Mouse (Mus musculus) embryonic facial prominence, embryonic 13.5 days (tissue): ENCODE results near the gene Bbs1. TPM values are rescaled to one million over a fixed set of nuclear protein-coding genes. Genes with fewer than 3 reads are reported as not detected.
"Not testable (repeated sequence)": the region's sequence is repeated elsewhere in the genome, so short reads cannot be mapped to it uniquely, and the experiment has no call there.

Experiments used
- ATAC-seq: fragments of 200-750 bp; cut with Nextera tagmentation; 2 replicates; pipeline ENCODE4 v1.8.0; 2017; ENCODE audit warnings: low read depth; ENCODE audit not compliant: insufficient number of reproducible peaks, insufficient read depth, low FRiP score, low TSS enrichment
- H3K27ac ChIP-seq: fragments of 300-500 bp; sonication (generic); 2 replicates; pipeline ENCODE4 v1.5.1; 2015; ENCODE audit warnings: moderate library complexity, mild to moderate bottlenecking, inconsistent platforms
- H3K27me3 ChIP-seq: fragments of 300-500 bp; sonication (generic); 2 replicates; pipeline ENCODE4 v1.6.1; 2015; ENCODE audit warnings: mild to moderate bottlenecking, inconsistent platforms
- H3K36me3 ChIP-seq: fragments of 300-500 bp; sonication (generic); 2 replicates; pipeline ENCODE4 v1.6.1; 2015; ENCODE audit warnings: mild to moderate bottlenecking, inconsistent platforms
- H3K4me1 ChIP-seq: fragments of 300-500 bp; sonication (generic); 2 replicates; pipeline ENCODE4 v1.6.1; 2015; ENCODE audit warnings: inconsistent platforms
- H3K4me2 ChIP-seq: fragments of 300-500 bp; sonication (generic); 2 replicates; pipeline ENCODE4 v1.6.1; 2015; ENCODE audit warnings: moderate library complexity, mild to moderate bottlenecking, inconsistent platforms
- H3K4me3 ChIP-seq: fragments of 300-500 bp; sonication (generic); 2 replicates; pipeline ENCODE4 v1.5.1; 2015; ENCODE audit warnings: mild to moderate bottlenecking, inconsistent platforms
- H3K9ac ChIP-seq: fragments of 300-500 bp; sonication (generic); 2 replicates; pipeline ENCODE4 v1.6.1; 2015; ENCODE audit warnings: mild to moderate bottlenecking, inconsistent platforms
- H3K9me3 ChIP-seq: fragments of 300-500 bp; sonication (generic); 2 replicates; pipeline ENCODE4 v1.6.1; 2016; ENCODE audit warnings: inconsistent platforms
- WGBS: fragments of 180-500 bp; shearing (Covaris S2); methylation state at CpG from one replicate; pipeline ENCODE4 v1.1.7; 2015; ENCODE audit warnings: mixed read lengths; 5-methylcytosine and 5-hydroxymethylcytosine counted together
- polyA plus RNA-seq: library from polyadenylated mRNA; unstranded; fragments of >200 nt; fragmentation: Nextera tagmentation; extraction: Ambion mirVana; gene quantifications from 2 replicates; pipeline ENCODE4 v1.2.1, GENCODE M21; 2015

Gene Bbs1
- polyA plus RNA-seq, result 4.1 and 5.6 TPM in 2 replicates

DNA sequence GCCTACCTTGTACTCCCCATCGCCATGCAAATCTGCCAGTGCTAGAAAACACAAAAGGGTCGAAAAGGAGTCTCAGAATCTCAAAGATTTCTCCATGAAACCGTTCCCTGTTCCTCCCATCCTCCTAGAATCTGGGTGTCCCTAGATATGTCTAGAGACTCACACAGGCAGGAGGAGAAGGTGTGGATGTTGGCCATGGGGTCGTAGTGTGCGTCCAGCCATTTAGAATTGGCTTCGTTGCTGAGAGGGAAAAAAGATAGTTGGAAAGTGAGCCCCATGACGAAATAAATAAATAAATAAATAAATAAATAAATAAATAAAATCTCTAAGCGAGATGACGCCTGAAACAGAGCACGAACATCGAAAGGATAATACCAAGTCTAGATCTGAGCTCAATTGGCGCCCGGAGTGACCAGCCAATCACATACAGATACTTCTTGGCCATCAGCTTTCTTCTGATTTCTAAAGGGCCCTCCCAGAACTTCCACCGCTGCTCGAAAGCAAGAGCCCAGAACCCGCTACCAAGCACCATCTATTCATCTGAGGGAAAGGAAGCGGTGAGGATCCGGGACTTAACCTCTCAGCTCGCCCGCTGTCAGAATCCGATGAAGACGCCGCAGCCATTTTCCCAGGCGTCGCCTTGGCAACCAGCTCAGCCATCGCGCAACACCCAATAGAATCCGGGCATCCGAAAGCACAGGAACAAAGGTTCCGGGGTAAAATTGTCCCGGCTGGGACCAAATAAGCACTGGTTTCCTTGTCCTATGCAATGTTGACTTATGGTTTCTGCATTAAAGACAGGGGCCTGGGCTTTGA lies at the start of gene Bbs1:
Gene Bbs1 (minus strand): TSS at position 650 of the 816 bp plus-strand sequence.
- H3K4me2 ChIP-seq, result peak within 1 kb of the TSS; percentile 61
- H3K4me1 ChIP-seq, result peaks cover 6% of the 10 kb centered on the region; the same call in 1 of the 2 replicates
- peak within 1 kb of the TSS; percentile 65 for H3K4me3 ChIP-seq
- 7% methylated on average over 31 of the region's 31 CpGs for WGBS
- H3K9me3 ChIP-seq, result no peaks in the 10 kb centered on the region
- no peaks in the 10 kb centered on the region for H3K27me3 ChIP-seq
- H3K9ac ChIP-seq, result peak within 1 kb of the TSS; percentile 75
- no peak within 1 kb of the TSS for H3K27ac ChIP-seq
- peak; percentile 62; the same call in 1 of the 2 replicates for ATAC-seq
- peaks cover 51% of the 10 kb centered on the region for H3K36me3 ChIP-seq

DNA sequence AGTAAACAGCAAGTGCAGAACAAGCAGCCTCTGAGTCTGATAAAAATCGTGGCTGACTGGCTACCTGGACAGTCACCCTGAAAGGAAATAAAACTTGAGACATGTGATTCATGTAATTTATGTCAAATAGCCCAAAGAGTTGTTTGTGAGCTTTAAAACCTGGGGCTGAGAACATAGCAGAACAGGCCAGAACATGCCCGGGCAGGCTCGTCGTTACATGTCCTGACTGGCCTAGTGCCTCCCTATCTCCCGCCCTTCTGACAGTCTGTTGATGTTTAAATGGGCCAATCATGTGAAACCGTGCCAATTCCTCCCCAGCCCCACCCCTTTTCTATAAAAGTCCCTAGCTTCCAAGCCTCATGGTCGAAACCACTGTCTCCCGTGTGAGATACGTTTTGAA lies 42.2 kb upstream of the Bbs1 start:
- H3K36me3 ChIP-seq, H3K27me3 ChIP-seq, H3K4me2 ChIP-seq, H3K9ac ChIP-seq, H3K4me1 ChIP-seq, H3K9me3 ChIP-seq, ATAC-seq, H3K27ac ChIP-seq, H3K4me3 ChIP-seq: not testable (repeated sequence)
- WGBS, result 83% methylated on average over 9 of the region's 9 CpGs

- Histone ChIP-seq H3K36me3 (no peaks in the 10 kb centered on the region), H3K4me2 (no peak overlapping the region), H3K9me3 (no peaks in the 10 kb centered on the region), H3K27ac (no peak overlapping the region), H3K4me3 (no peak overlapping the region), H3K27me3 (no peaks in the 10 kb centered on the region), H3K4me1 (peaks cover 21% of the 10 kb centered on the region), H3K9ac (no peak overlapping the region)
- WGBS, result 31% methylated on average over 6 of the region's 6 CpGs
- no peak for ATAC-seq
Measured at GRCm38 (mm10) chr19:4945540-4945939, 39.1 kb upstream of the Bbs1 start.

GRCm38 (mm10) chr19:4943253-4943588 lies 36.8 kb upstream of the Bbs1 start:
- Histone ChIP-seq H3K9ac (peak overlapping the region; percentile 81), H3K4me3 (peak overlapping the region; percentile 75), H3K4me2 (peak overlapping the region; percentile 82), H3K4me1 (peaks cover 27% of the 10 kb centered on the region), H3K9me3 (no peaks in the 10 kb centered on the region), H3K27me3 (no peaks in the 10 kb centered on the region), H3K36me3 (no peaks in the 10 kb centered on the region), H3K27ac (peak overlapping the region; percentile 55)
- ATAC-seq, result peak; percentile 59
- WGBS, result 9% methylated on average over 13 of the region's 13 CpGs

DNA sequence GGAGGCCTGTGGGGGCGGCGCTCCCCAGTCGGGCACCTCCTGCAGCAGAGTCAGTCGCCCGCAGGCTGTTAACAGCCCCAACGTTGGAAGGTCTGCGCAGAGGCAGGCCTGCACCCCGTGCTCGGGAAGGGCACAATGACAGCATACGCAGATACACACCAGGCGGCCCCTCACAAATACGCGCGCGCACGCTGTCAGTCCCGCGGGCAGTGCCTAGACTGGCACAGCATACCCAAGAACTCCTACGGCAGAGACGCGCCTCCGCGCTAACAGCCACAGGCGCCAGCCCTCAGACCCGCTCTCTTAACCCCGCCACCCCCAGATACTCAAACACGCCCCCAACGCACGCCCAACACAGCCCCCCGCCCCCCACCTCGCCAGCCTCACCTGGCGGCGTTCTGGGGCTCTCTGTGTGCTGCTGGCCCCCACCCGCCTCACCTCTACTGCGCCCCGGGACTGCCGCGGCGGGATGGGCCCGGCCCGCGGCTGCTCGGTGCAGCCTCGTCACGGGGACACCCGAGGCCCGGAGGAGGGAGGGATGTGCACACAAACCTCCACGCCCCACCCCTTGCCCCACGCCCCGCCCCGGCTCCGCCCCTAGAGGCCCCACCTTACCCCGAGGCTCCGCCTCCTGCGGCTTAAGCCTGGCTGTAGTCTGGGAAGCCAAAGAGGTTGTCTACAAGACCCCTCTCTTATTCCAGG lies 36.3 kb upstream of the Bbs1 start, which contains the start of gene Peli3:
Gene Peli3 (minus strand): TSS at position 577 of the 702 bp plus-strand sequence.
- Histone ChIP-seq H3K4me1 (peaks cover 32% of the 10 kb centered on the region), H3K9ac (peak within 1 kb of the TSS; percentile 81), H3K27me3 (no peaks in the 10 kb centered on the region), H3K4me2 (peak within 1 kb of the TSS; percentile 82), H3K27ac (peak within 1 kb of the TSS; percentile 55), H3K4me3 (peak within 1 kb of the TSS; percentile 75), H3K9me3 (no peaks in the 10 kb centered on the region), H3K36me3 (no peaks in the 10 kb centered on the region)
- peak; percentile 90 for ATAC-seq
- under 1% methylated on average over 50 of the region's 55 CpGs for WGBS

GRCm38 (mm10) chr19:4937444-4938310 lies 31.2 kb upstream of the Bbs1 start:
- Histone ChIP-seq H3K27ac (no peak overlapping the region), H3K36me3 (peaks cover 10% of the 10 kb centered on the region)

GRCm38 (mm10) chr19:4936896-4937295 lies 30.5 kb upstream of the Bbs1 start:
- Histone ChIP-seq H3K9ac (no peak overlapping the region), H3K4me1 (peaks cover 22% of the 10 kb centered on the region), H3K27me3 (no peaks in the 10 kb centered on the region), H3K27ac (no peak overlapping the region), H3K4me3 (no peak overlapping the region), H3K9me3 (no peaks in the 10 kb centered on the region), H3K4me2 (no peak overlapping the region), H3K36me3 (peaks cover 17% of the 10 kb centered on the region)
- ATAC-seq, result no peak
- WGBS, result 85% methylated on average over 2 of the region's 2 CpGs

More at GRCm38 (mm10) chr19:4937444-4938310, 31.2 kb upstream of the Bbs1 start:
- ATAC-seq, result 0 out of 2 replicates have a peak, but pooled peaks have one; percentile 32
- Histone ChIP-seq H3K4me1 (peaks cover 28% of the 10 kb centered on the region), H3K9me3 (no peaks in the 10 kb centered on the region), H3K9ac (no peak overlapping the region), H3K4me2 (no peak overlapping the region), H3K27me3 (no peaks in the 10 kb centered on the region), H3K4me3 (no peak overlapping the region)
- WGBS, result 75% methylated on average over 17 of the region's 17 CpGs

GRCm38 (mm10) chr19:4928781-4929180 lies 22.4 kb upstream of the Bbs1 start:
- 0 out of 2 replicates have a peak, but pooled peaks have one; percentile 5 for ATAC-seq
- H3K27ac ChIP-seq, result peak overlapping the region; percentile 86
- H3K27me3 ChIP-seq, result no peaks in the 10 kb centered on the region
- 62% methylated on average over 5 of the region's 5 CpGs for WGBS
- peaks cover 40% of the 10 kb centered on the region for H3K36me3 ChIP-seq
- peak overlapping the region; percentile 63 for H3K4me3 ChIP-seq
- H3K4me1 ChIP-seq, result peaks cover 26% of the 10 kb centered on the region
- no peaks in the 10 kb centered on the region for H3K9me3 ChIP-seq
- peak overlapping the region; percentile 65 for H3K4me2 ChIP-seq
- H3K9ac ChIP-seq, result peak overlapping the region; percentile 76

DNA sequence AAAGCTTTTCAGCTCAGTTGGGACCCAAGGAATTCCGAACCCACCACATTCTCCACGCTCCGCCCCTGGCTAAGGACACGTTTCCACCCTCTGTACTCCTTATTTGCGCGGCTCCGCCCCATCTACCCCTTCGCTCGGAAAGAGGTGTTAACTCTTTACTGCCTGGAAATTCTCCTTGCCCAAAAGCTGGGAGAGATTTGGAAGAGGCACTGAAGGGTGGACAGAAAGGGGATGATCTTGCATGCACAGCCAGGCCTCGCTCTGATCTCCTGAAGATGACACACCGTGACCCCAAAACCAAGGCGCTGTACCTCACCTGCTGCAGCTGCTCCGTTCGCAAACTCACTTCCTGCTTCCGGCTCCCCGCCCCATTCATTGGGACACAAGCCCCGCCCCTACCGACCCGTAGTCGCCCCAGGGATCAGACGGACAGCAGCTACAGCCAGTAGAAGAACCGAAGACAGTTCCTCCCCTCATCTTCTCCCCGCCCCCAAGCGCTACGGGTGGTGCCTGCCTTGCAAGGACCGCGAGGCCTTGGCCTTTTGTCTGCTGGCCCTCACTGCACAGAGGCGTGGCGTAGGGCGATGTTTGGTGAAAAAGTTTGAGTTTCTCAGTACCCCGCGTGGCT lies 21.6 kb upstream of the Bbs1 start, which contains the start of gene Dpp3:
Gene Dpp3 (minus strand): TSS at position 384 of the 628 bp plus-strand sequence.
- H3K27ac ChIP-seq, result peak within 1 kb of the TSS; percentile 86
- under 1% methylated on average over 32 of the region's 32 CpGs for WGBS

DNA sequence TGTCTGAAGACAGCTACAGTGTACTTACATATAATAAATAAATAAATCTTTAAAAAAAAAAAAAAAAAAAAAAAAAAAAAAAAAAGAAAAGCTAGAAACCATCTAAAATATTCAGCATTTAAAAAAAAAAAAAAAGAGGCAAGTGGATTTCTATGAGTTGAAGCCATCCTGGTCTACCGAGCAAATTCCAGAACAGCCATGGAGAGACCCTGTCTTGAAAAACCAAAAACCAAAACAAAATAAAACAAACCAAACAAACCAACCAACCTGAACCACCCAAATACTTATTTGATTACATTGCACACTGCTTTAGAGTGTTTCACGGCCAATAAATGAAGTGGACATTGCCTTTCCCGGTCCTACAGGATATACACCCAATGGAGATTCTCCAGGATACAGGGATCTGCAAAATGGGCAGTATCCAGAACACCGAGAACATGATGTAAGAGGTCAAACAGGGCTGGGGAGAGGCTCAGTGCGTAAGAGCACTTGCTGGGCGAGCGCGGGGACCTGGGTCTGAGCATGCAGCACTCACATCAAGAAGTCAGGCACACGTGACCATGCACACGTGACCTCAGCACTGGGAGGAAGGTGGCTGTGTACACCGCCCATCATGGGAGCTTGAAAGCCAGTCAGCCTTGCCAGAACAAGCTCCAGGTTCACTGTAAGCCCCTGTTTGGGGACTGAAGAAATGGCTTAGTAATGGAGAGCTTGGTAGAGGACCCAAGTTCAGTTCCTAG lies 18.9 kb upstream of the Bbs1 start:
- H3K36me3 ChIP-seq, result peaks cover 62% of the 10 kb centered on the region
- 92% methylated on average over 11 of the region's 11 CpGs for WGBS
- no peak for ATAC-seq

More for the DNA sequence above, 21.6 kb upstream of the Bbs1 start, which contains the start of gene Dpp3:
- no peaks in the 10 kb centered on the region for H3K9me3 ChIP-seq
- peak; percentile 95 for ATAC-seq
- peak within 1 kb of the TSS; percentile 76 for H3K9ac ChIP-seq
- H3K4me1 ChIP-seq, result peaks cover 26% of the 10 kb centered on the region
- H3K4me2 ChIP-seq, result peak within 1 kb of the TSS; percentile 65
- H3K4me3 ChIP-seq, result peak within 1 kb of the TSS; percentile 63
- H3K27me3 ChIP-seq, result no peaks in the 10 kb centered on the region
- H3K36me3 ChIP-seq, result peaks cover 44% of the 10 kb centered on the region

More for the DNA sequence above, 18.9 kb upstream of the Bbs1 start:
- Histone ChIP-seq H3K9ac (no peak overlapping the region), H3K27ac (no peak overlapping the region), H3K4me3 (no peak overlapping the region), H3K4me2 (no peak overlapping the region), H3K9me3 (no peaks in the 10 kb centered on the region), H3K4me1 (peaks cover 26% of the 10 kb centered on the region), H3K27me3 (no peaks in the 10 kb centered on the region)
